Mouse (Mus musculus) embryonic facial prominence, embryonic 14.5 days (tissue): ENCODE measurements around the gene Tcaf3. TPM values are rescaled to one million over a fixed set of nuclear protein-coding genes. Genes with fewer than 3 reads are reported as not detected.

Experiments
- ATAC-seq: fragments of 200-750 bp; cut with Nextera tagmentation; 2 replicates; pipeline ENCODE4 v1.8.0; 2017; ENCODE audit warnings: low read depth, moderate number of reproducible peaks, moderate TSS enrichment
- DNase-seq: peaks from one replicate; pipeline ENCODE4 v3.0.0-alpha.2; 2015; ENCODE audit warnings: low spot score
- H3K27ac ChIP-seq: fragments of 300-500 bp; sonication (generic); replicated peaks from 2 replicates; pipeline ENCODE4 v1.5.1; 2014; ENCODE audit warnings: low read depth, mild to moderate bottlenecking, low read length, moderate library complexity
- H3K27me3 ChIP-seq: fragments of 300-500 bp; sonication (generic); replicated peaks from 2 replicates; pipeline ENCODE4 v1.6.1; 2014; ENCODE audit warnings: low read length; ENCODE audit not compliant: control insufficient read depth, insufficient read depth
- H3K36me3 ChIP-seq: fragments of 300-500 bp; sonication (generic); 2 replicates; pipeline ENCODE4 v1.6.1; 2014; ENCODE audit warnings: low read length, mixed read lengths; ENCODE audit not compliant: control insufficient read depth, insufficient read depth
- H3K4me1 ChIP-seq: fragments of 300-500 bp; sonication (generic); 2 replicates; pipeline ENCODE4 v1.6.1; 2014; ENCODE audit warnings: antibody characterized with exemption, low read length; ENCODE audit not compliant: control insufficient read depth, insufficient read depth
- H3K4me2 ChIP-seq: fragments of 300-500 bp; sonication (generic); 2 replicates; pipeline ENCODE4 v1.6.1; 2014; ENCODE audit warnings: low read depth, mild to moderate bottlenecking, low read length, moderate library complexity, mixed read lengths
- H3K4me3 ChIP-seq: fragments of 300-500 bp; sonication (generic); 2 replicates; pipeline ENCODE4 v1.5.1; 2014; ENCODE audit warnings: low read depth, mild to moderate bottlenecking, low read length
- H3K9ac ChIP-seq: fragments of 300-500 bp; sonication (generic); 2 replicates; pipeline ENCODE4 v1.6.1; 2014; ENCODE audit warnings: low read depth, mild to moderate bottlenecking, low read length, moderate library complexity, mixed read lengths
- H3K9me3 ChIP-seq: fragments of 300-500 bp; sonication (generic); 2 replicates; pipeline ENCODE4 v1.6.1; 2016; ENCODE audit warnings: low read length; ENCODE audit not compliant: control insufficient read depth
- WGBS: fragments of 180-500 bp; shearing (Covaris S2); extraction: QIAGEN DNeasy Blood & Tissue Kit; methylation state at CpG from one replicate; pipeline ENCODE4 v1.1.7; 2014; 5-methylcytosine and 5-hydroxymethylcytosine counted together
- polyA plus RNA-seq: library from polyadenylated mRNA; unstranded; fragments of >200 nt; fragmentation: Nextera tagmentation; extraction: Ambion mirVana; gene quantifications from 2 replicates; pipeline ENCODE4 v1.2.1, GENCODE M21; 2014

The Tcaf3 gene
- not detected in 2 replicates for polyA plus RNA-seq

DNA sequence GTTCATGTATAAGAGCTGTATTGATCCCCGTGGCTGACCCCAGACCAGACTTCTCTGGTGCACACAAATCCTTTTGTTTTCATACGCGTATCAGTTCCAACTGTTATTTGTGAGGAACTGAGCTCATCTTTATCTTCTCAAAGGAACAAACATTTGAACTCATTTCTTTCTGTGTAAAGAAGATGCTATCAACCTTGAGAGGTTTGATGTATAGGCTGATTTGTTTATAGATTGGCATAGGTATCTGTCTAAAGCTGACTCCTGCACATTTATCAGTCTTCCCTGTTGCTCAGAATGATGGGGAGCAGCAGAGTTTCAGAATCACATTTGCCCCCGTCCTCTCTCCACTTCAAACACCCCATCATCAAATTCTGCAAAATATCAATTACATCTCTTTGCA is at the start of gene Tcaf3:
Gene Tcaf3 (minus strand): TSS at position 101 of the 400 bp plus-strand sequence.
- DNase-seq (no peak), ATAC-seq (no peak)
- Histone ChIP-seq H3K36me3 (no peaks in the 10 kb centered on the region), H3K27me3 (no peaks in the 10 kb centered on the region), H3K9ac (no peak within 1 kb of the TSS), H3K27ac (no peak within 1 kb of the TSS), H3K4me3 (no peak within 1 kb of the TSS), H3K4me2 (no peak within 1 kb of the TSS), H3K4me1 (no peaks in the 10 kb centered on the region), H3K9me3 (no peaks in the 10 kb centered on the region)
- 59% methylated on average over 4 of the region's 4 CpGs for WGBS

DNA sequence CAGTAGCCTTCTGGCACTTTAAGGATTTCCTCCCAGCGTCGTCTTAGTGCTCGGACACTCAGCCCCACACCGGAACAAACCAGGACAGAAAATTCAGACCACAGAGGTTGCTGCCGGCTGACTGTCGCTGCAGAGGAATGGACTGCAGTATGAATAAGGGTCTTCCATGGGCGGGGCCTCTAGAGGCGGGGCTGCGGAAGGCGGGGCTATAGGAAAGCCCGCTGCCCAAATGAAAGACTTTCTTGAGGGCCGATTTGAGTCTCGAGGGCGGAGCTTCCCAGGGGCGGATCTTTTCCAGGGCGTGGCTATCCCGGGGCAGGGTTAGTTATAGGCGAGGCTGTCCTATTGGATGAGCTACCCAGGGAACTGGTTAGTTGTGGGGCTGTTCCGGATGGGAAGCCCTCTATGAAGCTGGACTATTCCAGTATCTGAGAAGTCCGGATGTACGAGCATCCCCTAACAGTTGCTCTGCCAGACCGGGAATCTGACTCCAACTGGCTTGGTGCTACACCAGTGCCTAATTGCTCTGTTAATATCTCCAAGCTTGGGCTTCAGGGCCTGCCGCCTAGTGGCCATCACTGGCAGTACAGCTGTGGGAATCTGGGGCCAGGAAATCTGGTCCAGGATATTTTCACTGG is 47.5 kb upstream of the Tcaf3 start, which contains the start of gene Tcaf2:
Gene Tcaf2 (minus strand): TSS at position 343 of the 638 bp plus-strand sequence.
- Histone ChIP-seq H3K4me3 (peak within 1 kb of the TSS; percentile 41), H3K4me1 (no peaks in the 10 kb centered on the region), H3K27ac (no peak within 1 kb of the TSS), H3K9ac (peak within 1 kb of the TSS; percentile 51; the same call in 1 of the 2 replicates), H3K9me3 (no peaks in the 10 kb centered on the region), H3K4me2 (peak within 1 kb of the TSS; percentile 55), H3K27me3 (no peaks in the 10 kb centered on the region), H3K36me3 (no peaks in the 10 kb centered on the region)
- peak; percentile 92 for DNase-seq
- ATAC-seq = peak; percentile 98
- 0% methylated on average over 22 of the region's 23 CpGs for WGBS

DNA sequence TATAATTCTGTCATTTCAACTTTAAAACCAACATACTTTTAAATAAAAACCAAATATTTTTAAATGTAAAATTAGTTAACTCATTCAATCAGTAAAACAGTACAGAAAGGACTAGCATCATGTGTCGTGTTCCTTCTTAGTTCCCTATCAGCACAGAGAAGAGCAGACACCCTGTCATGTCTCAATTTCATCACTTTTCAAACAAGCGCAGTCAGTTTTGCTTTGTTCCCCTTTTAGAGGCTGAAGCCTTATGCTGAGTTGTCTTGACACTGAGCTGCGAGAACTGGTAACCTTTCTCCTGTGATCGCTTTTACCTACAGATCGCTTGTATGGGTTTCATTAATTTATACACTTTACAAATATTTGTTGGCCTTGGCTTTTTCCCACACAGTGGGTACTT is 36.9 kb upstream of the Tcaf3 start:
- no peak overlapping the region for H3K4me3 ChIP-seq
- DNase-seq (no peak), ATAC-seq (no peak)
- H3K4me2 ChIP-seq = no peak overlapping the region
- no peak overlapping the region for H3K9ac ChIP-seq
- H3K9me3 ChIP-seq = no peaks in the 10 kb centered on the region
- 86% methylated on average over 5 of the region's 5 CpGs for WGBS
- no peaks in the 10 kb centered on the region for H3K4me1 ChIP-seq
- H3K27me3 ChIP-seq = no peaks in the 10 kb centered on the region
- no peak overlapping the region for H3K27ac ChIP-seq
- H3K36me3 ChIP-seq = no peaks in the 10 kb centered on the region

- DNase-seq = no peak
- Histone ChIP-seq H3K27me3 (no peaks in the 10 kb centered on the region), H3K9me3 (no peaks in the 10 kb centered on the region), H3K27ac (no peak overlapping the region), H3K36me3 (no peaks in the 10 kb centered on the region), H3K4me3 (no peak overlapping the region), H3K4me1 (no peaks in the 10 kb centered on the region), H3K9ac (no peak overlapping the region), H3K4me2 (no peak overlapping the region)
- no peak for ATAC-seq
- WGBS = 69% methylated on average over 4 of the region's 4 CpGs
Observed at GRCm38 (mm10) chr6:42631395-42631794, 33.9 kb upstream of the Tcaf3 start.

DNA sequence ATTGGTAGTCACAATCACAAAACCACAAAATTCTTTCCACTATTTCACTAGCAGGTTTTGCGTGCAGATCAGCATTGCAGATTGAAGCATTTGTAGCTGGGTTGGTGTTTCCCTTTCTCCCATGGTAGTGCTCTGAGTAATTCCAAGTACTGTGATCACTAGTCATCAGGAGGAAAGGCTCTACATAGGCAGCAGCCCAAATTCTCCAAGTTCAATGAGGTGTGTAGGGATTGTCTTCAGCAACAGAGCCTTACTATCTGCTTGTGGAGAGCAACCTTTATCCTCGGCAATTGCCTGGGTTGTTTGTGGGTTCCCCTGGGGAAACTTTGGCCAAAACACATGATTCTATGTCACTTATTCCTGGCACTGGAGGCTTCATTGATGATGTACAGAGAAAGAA is 19.4 kb upstream of the Tcaf3 start:
- H3K36me3 ChIP-seq = no peaks in the 10 kb centered on the region
- H3K27me3 ChIP-seq = no peaks in the 10 kb centered on the region
- H3K4me3 ChIP-seq = no peak overlapping the region
- ATAC-seq = no peak
- no peaks in the 10 kb centered on the region for H3K9me3 ChIP-seq
- no peak overlapping the region for H3K9ac ChIP-seq
- DNase-seq = no peak
- WGBS = 80% methylated on average over 2 of the region's 2 CpGs
- H3K4me1 ChIP-seq = no peaks in the 10 kb centered on the region
- no peak overlapping the region for H3K27ac ChIP-seq
- no peak overlapping the region for H3K4me2 ChIP-seq

- ATAC-seq = no peak
- no peak overlapping the region for H3K9ac ChIP-seq
- peak; percentile 6 for DNase-seq
- H3K4me1 ChIP-seq = no peaks in the 10 kb centered on the region
- no peak overlapping the region for H3K4me3 ChIP-seq
- H3K27me3 ChIP-seq = no peaks in the 10 kb centered on the region
- no peaks in the 10 kb centered on the region for H3K9me3 ChIP-seq
- no peak overlapping the region for H3K4me2 ChIP-seq
- no peak overlapping the region for H3K27ac ChIP-seq
- no peaks in the 10 kb centered on the region for H3K36me3 ChIP-seq
Observed at GRCm38 (mm10) chr6:42612218-42612617, 14.7 kb upstream of the Tcaf3 start.

DNA sequence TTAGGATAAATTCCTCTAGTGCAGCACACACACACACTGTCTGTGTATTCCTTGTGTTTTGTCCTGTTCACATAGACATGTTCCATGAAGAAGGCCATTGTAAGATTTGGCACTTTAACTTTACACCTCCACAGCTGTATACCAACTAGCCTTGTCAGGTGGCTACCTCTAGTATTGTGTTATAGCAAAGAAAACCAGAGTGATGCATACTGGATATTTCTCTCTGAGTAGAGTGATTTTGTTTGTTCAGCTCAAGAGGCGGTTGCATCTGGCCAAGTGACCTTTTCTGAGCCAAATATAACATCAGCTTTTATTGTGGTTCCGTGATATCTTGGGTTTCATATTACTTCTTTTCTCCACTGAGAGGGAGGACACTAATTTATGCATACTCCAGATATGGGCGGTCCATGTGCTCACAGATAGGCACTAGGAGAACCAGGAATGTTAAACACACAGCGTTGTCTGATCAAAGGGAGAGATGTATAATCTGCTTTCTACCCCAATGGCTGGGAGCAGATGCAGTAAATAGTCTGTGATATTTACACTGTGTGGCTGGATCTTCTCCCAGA is 13.5 kb upstream of the Tcaf3 start:
- Histone ChIP-seq H3K9me3 (no peaks in the 10 kb centered on the region), H3K4me3 (no peak overlapping the region), H3K4me1 (no peaks in the 10 kb centered on the region), H3K36me3 (no peaks in the 10 kb centered on the region), H3K4me2 (no peak overlapping the region), H3K27me3 (no peaks in the 10 kb centered on the region), H3K27ac (no peak overlapping the region), H3K9ac (no peak overlapping the region)
- peak; percentile 9 for DNase-seq
- peak; percentile 22; the same call in 1 of the 2 replicates for ATAC-seq
- 50% methylated on average over 4 of the region's 4 CpGs for whole genome bisulfite sequencing

- H3K9me3 ChIP-seq = no peaks in the 10 kb centered on the region
- H3K4me3 ChIP-seq = no peak overlapping the region
- H3K36me3 ChIP-seq = no peaks in the 10 kb centered on the region
- ATAC-seq (no peak), DNase-seq (no peak)
- H3K9ac ChIP-seq = no peak overlapping the region
- no peak overlapping the region for H3K27ac ChIP-seq
- H3K4me2 ChIP-seq = no peak overlapping the region
- 72% methylated on average over 17 of the region's 17 CpGs for WGBS
- no peaks in the 10 kb centered on the region for H3K27me3 ChIP-seq
- no peaks in the 10 kb centered on the region for H3K4me1 ChIP-seq
Observed at GRCm38 (mm10) chr6:42593138-42593882, 4.2 kb downstream of the Tcaf3 start.
